Mouse (Mus musculus): ENCODE data around the gene Ntn3. TPM values are rescaled to one million over a fixed set of nuclear protein-coding genes. Genes with fewer than 3 reads are reported as not detected.

Ntn3 gene
- polyA plus RNA-seq, 1 experiment, result 4.5 TPM

DNA sequence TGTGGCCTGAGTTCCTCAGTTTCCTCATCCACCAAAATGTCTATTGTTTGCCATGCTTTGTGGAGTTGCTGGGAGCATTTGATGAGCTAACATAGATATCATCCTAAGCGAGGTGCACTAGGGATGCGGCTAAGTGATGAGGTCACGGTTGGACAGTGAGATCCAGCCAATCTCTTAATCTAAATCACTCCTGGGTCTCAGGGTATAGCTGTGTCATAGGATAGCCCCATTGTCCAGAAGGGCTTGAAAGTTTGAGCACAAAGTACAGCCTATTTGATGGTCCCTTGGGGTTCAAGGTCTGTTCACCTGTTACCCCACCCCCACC lies 547 bp upstream of the Ntn3 start:
- Histone ChIP-seq H3K4me3 (replicated peaks; ENCODE audit: insufficient read depth, low read depth, low read length) (no peak overlapping the region), H3K4me1 (ENCODE audit: control insufficient read depth, insufficient read depth, low read length) (peaks cover 18% of the 10 kb centered on the region), H3K27ac (ENCODE audit: insufficient read depth, low read length) (no peak overlapping the region), H3K27me3 (ENCODE audit: control insufficient read depth, insufficient read depth, low read length) (no peaks in the 10 kb centered on the region)
- WGBS, result 93% methylated on average over 3 of the region's 3 CpGs
- DNase-seq, result no peak
- TF ChIP-seq POLR2A (IDR thresholded peaks at IDR 0.05; ENCODE audit: borderline replicate concordance, insufficient read depth, low read length), result no peak
- no peak for TF ChIP-seq CTCF (IDR thresholded peaks at IDR 0.05; ENCODE audit: borderline replicate concordance, insufficient read depth, low read depth, low read length)

GRCm38 (mm10) chr17:24208641-24209042 lies 689 bp downstream of the Ntn3 start:
- Histone ChIP-seq H3K27ac (ENCODE audit: insufficient read depth, low read length) (peak overlapping the region; percentile 6; the same call in 1 of the 2 replicates), H3K27me3 (ENCODE audit: control insufficient read depth, insufficient read depth, low read length) (no peaks in the 10 kb centered on the region), H3K4me1 (ENCODE audit: control insufficient read depth, insufficient read depth, low read length) (peaks cover 25% of the 10 kb centered on the region), H3K4me3 (replicated peaks; ENCODE audit: insufficient read depth, low read depth, low read length) (peak overlapping the region; percentile 15)
- TF ChIP-seq CTCF (IDR thresholded peaks at IDR 0.05; ENCODE audit: borderline replicate concordance, insufficient read depth, low read depth, low read length) (no peak), POLR2A (IDR thresholded peaks at IDR 0.05; ENCODE audit: borderline replicate concordance, insufficient read depth, low read length) (no peak)
- no peak for DNase-seq
- WGBS, result 22% methylated on average over 29 of the region's 29 CpGs

DNA sequence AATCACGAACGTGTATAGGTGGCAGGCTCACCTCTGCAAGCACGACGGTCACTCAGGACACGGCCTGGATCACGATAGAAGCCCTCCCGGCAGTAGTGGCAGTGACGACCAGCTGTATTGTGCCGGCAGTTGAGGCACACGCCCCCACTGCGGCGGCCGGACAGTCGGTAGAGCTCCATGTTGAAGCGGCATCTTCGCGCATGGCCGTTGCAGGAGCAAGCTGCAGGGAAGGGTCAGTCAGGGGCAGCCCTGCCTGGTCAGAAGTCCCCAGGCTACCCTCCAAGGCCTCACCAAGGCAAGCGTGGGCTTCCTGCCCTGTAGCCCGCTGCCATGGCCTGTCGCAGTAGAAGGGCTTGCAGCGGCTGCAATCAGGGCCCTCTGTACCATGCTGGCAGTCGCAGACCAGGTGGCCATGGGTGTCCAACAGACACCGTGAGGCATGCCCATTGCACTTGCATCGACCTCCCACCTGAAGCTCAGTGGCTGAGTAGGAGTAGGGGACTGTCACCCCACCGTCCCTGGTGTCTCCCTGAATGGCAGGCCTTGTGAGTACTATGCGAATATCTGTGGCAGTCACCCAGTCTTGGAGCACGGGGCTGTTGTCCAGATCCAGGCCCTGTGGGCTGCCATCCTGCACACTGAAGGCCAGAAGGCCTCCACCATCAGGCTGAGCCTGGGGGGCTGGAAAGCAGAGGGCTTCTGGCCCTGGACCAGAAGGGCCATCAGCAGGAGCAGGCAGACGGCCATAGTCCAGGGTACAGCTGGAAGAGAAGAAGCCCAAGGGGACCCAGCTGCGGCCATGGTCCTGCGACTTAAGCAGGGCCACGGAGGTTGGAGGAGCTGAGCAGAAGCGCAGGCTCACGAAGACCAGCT lies 1.3 kb downstream of the Ntn3 start:
- H3K27me3 ChIP-seq (ENCODE audit: control insufficient read depth, insufficient read depth, low read length), result no peaks in the 10 kb centered on the region
- H3K27ac ChIP-seq (ENCODE audit: insufficient read depth, low read length), result no peak overlapping the region
- TF ChIP-seq POLR2A (IDR thresholded peaks at IDR 0.05; ENCODE audit: borderline replicate concordance, insufficient read depth, low read length) (no peak), CTCF (IDR thresholded peaks at IDR 0.05; ENCODE audit: borderline replicate concordance, insufficient read depth, low read depth, low read length) (no peak)
- peak in 1 of 2 experiments; percentile 31 for DNase-seq
- H3K4me1 ChIP-seq (ENCODE audit: control insufficient read depth, insufficient read depth, low read length), result peaks cover 25% of the 10 kb centered on the region
- no peak overlapping the region for H3K4me3 ChIP-seq (replicated peaks; ENCODE audit: insufficient read depth, low read depth, low read length)
- WGBS, result 84% methylated on average over 34 of the region's 34 CpGs

DNA sequence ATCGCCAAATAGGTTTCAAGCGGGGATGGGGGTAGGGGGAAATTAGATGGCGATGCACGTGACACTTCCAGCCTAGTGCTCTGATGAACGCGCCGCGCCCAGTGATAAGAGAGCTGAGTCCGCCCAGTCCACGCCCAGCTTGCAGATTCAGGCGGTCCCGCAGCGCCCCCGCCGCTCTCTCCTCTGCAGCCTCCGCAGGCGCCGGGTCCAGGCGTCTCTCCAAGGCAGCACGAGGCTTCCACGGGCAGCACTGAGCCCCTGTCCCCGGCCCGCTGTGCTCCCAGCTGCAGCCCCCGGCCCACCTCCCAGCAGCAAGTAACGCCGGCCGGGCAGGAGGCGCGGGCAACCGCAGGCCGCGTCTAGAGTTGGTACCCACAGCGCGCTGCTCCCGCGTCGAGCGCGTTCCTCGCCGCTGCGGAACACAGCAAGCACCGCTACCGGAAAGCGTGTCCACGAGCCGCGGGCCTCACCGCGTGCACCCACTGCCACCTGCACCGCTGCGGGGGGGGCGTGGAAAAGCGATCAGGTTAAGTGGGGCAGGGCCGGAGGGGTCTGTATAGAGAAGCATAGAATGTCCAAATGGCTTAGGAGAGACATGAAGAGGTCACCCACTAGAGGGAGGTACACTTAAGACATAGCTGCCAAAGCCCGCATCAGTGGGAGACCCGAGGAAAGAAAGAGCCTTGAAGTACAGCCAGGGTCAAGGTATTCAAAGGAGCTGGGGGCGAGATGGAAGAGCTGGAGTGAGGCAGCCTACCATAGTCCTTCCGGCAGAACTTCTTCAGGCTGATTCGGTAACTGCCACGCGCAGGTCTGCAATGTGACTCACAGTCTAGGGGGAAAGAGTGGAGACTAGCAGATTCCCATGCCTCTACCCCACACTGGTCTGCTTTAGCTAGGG lies 2.6 kb downstream of the Ntn3 start:
- TF ChIP-seq POLR2A (IDR thresholded peaks at IDR 0.05; ENCODE audit: borderline replicate concordance, insufficient read depth, low read length), result no peak
- no peak for TF ChIP-seq CTCF (IDR thresholded peaks at IDR 0.05; ENCODE audit: borderline replicate concordance, insufficient read depth, low read depth, low read length)
- H3K4me3 ChIP-seq (replicated peaks; ENCODE audit: insufficient read depth, low read depth, low read length), result peak overlapping the region; percentile 42
- H3K27ac ChIP-seq (ENCODE audit: insufficient read depth, low read length), result no peak overlapping the region
- 12% methylated on average over 60 of the region's 62 CpGs for WGBS
- no peaks in the 10 kb centered on the region for H3K27me3 ChIP-seq (ENCODE audit: control insufficient read depth, insufficient read depth, low read length)
- DNase-seq, result peak; percentile 72 to 73
- H3K4me1 ChIP-seq (ENCODE audit: control insufficient read depth, insufficient read depth, low read length), result peaks cover 25% of the 10 kb centered on the region

DNA sequence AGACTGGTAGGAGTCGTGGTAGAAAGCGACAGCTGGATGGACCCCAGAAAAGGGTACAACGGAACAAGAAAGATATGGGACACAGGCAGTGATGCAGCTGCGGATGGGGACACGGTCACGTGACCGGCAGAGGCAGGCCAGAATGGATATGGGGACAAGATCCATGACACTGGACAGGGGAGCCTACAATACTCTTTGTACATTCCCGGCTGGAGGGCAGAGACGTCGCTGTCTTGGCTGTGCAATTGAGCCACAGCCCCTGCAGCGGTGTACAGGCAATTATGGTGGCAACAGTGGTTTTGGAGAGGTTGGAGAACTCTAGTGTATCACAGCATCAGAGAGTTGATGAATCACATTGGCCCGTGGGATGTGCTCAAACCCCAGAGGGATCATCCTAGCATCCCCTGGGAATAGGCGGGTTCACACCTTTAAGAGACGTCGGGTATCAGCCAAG lies 3.4 kb downstream of the Ntn3 start:
- H3K4me3 ChIP-seq (replicated peaks; ENCODE audit: insufficient read depth, low read depth, low read length), result peak overlapping the region; percentile 64
- TF ChIP-seq CTCF (IDR thresholded peaks at IDR 0.05; ENCODE audit: borderline replicate concordance, insufficient read depth, low read depth, low read length) (no peak), POLR2A (IDR thresholded peaks at IDR 0.05; ENCODE audit: borderline replicate concordance, insufficient read depth, low read length) (no peak)
- no peak for DNase-seq
- H3K4me1 ChIP-seq (ENCODE audit: control insufficient read depth, insufficient read depth, low read length), result peaks cover 24% of the 10 kb centered on the region
- H3K27ac ChIP-seq (ENCODE audit: insufficient read depth, low read length), result peak overlapping the region; percentile 49; the same call in 1 of the 2 replicates
- no peaks in the 10 kb centered on the region for H3K27me3 ChIP-seq (ENCODE audit: control insufficient read depth, insufficient read depth, low read length)
- 8% methylated on average over 15 of the region's 15 CpGs for WGBS

- under 1% methylated on average over 65 of the region's 65 CpGs for WGBS
- peak; percentile 96 for DNase-seq
- no peak for TF ChIP-seq CTCF (IDR thresholded peaks at IDR 0.05; ENCODE audit: borderline replicate concordance, insufficient read depth, low read depth, low read length)
- peak; percentile 90 for TF ChIP-seq POLR2A (IDR thresholded peaks at IDR 0.05; ENCODE audit: borderline replicate concordance, insufficient read depth, low read length)
- Histone ChIP-seq H3K27ac (ENCODE audit: insufficient read depth, low read length) (peak within 1 kb of the TSS; percentile 49), H3K4me3 (replicated peaks; ENCODE audit: insufficient read depth, low read depth, low read length) (peak within 1 kb of the TSS; percentile 65), H3K4me1 (ENCODE audit: control insufficient read depth, insufficient read depth, low read length) (peaks cover 26% of the 10 kb centered on the region), H3K27me3 (ENCODE audit: control insufficient read depth, insufficient read depth, low read length) (no peaks in the 10 kb centered on the region)
Measured at GRCm38 (mm10) chr17:24205284-24205888, 3.9 kb downstream of the Ntn3 start, which contains the start of gene Tbc1d24. Gene Tbc1d24, minus strand, starts transcription at chr17:24205562.

DNA sequence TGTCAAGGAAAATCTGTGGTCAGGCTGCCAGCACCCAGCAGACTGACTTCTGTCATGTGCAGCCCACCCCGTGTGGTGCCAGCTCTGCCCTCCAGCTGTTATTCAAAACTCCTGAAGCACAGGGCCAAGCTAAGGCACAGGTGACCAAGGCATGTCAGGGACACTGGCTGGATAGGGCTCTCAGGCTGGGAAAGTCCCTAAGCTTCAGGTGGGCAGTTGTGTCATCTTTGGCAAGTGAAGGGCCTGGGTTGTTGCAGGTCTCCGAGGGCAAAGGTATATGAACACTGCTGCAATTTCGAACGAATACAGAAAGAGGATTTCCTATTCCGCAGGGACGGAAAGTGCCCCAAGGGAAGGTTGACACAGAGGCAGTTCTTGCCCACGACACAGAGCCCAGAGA lies 4.5 kb downstream of the Ntn3 start:
- Histone ChIP-seq H3K4me1 (ENCODE audit: control insufficient read depth, insufficient read depth, low read length) (peaks cover 31% of the 10 kb centered on the region), H3K4me3 (replicated peaks; ENCODE audit: insufficient read depth, low read depth, low read length) (peak overlapping the region; percentile 65), H3K27me3 (ENCODE audit: control insufficient read depth, insufficient read depth, low read length) (no peaks in the 10 kb centered on the region), H3K27ac (ENCODE audit: insufficient read depth, low read length) (no peak overlapping the region; the same call in 1 of the 2 replicates)
- WGBS, result 1% methylated on average over 7 of the region's 7 CpGs
- no peak for TF ChIP-seq CTCF (IDR thresholded peaks at IDR 0.05; ENCODE audit: borderline replicate concordance, insufficient read depth, low read depth, low read length)
- no peak for TF ChIP-seq POLR2A (IDR thresholded peaks at IDR 0.05; ENCODE audit: borderline replicate concordance, insufficient read depth, low read length)
- no peak for DNase-seq

Data from cerebellum, adult 2 months (tissue).